Mouse (Mus musculus) urinary bladder, adult 18-20 months (tissue): Measurements from ENCODE around the gene Dkkl1.

Source experiments
- DNase-seq, 2 experiments: peaks; one replicate each; pipeline ENCODE4 v3.0.0; 2022; ENCODE audit warnings: low spot score in 2 of 2, mixed read lengths in 2 of 2

The Dkkl1 gene

GRCm38 (mm10) chr7:45169495-45169894 is 42.5 kb downstream of the Dkkl1 start:
- no peak for DNase-seq

GRCm38 (mm10) chr7:45168656-45169055 is 43.3 kb downstream of the Dkkl1 start:
- no peak for DNase-seq

GRCm38 (mm10) chr7:45167761-45168445 is 44.0 kb downstream of the Dkkl1 start:
- DNase-seq: no peak

- DNase-seq: no peak
Observed at GRCm38 (mm10) chr7:45166950-45167401, 45.0 kb downstream of the Dkkl1 start.

- no peak for DNase-seq
Observed at GRCm38 (mm10) chr7:45165701-45166100, 46.2 kb downstream of the Dkkl1 start.

- DNase-seq: no peak
Observed at GRCm38 (mm10) chr7:45164833-45165232, 47.1 kb downstream of the Dkkl1 start.

- peak in 1 of 2 experiments; percentile 25 for DNase-seq
Observed at GRCm38 (mm10) chr7:45163735-45164490, 48.0 kb downstream of the Dkkl1 start, which contains the start of gene Slc17a7. TSS of gene Slc17a7 (plus strand) at chr7:45163949.

- no peak for DNase-seq
Observed at GRCm38 (mm10) chr7:45162996-45163615, 48.8 kb downstream of the Dkkl1 start.

GRCm38 (mm10) chr7:45162551-45162950 is 49.4 kb downstream of the Dkkl1 start:
- DNase-seq: no peak

GRCm38 (mm10) chr7:45161612-45162473 is 50.1 kb downstream of the Dkkl1 start:
- peak; percentile 80 to 96 for DNase-seq

GRCm38 (mm10) chr7:45160866-45161265 is 51.1 kb downstream of the Dkkl1 start:
- no peak for DNase-seq

GRCm38 (mm10) chr7:45160316-45160800 is 51.6 kb downstream of the Dkkl1 start:
- DNase-seq: no peak

- no peak for DNase-seq
Observed at GRCm38 (mm10) chr7:45158991-45159390, 53.0 kb downstream of the Dkkl1 start.
